Comparison of ENCODE assay signal across 8 mouse cellular contexts in genomic region chr1:195092220-195092720, GRCm38 (mm10). TPM values are rescaled to one million over a fixed set of nuclear protein-coding genes. Genes with fewer than 3 reads are reported as not detected.
DNase-seq lines count a peak whose midpoint lies in the region; ATAC-seq lines count a peak whose summit lies in the region.

Cd46 (minus strand) TSS chr1:195092249.

- no peaks in the 10 kb centered on the region for H3K9me3 ChIP-seq in hindbrain, embryonic 15.5 days
- H3K9me3 ChIP-seq in limb, embryonic 10.5 days (replicated peaks): no peaks in the 10 kb centered on the region
- H3K9me3 ChIP-seq in midbrain, embryonic 11.5 days (ENCODE audit: control insufficient read depth, low read length): no peaks in the 10 kb centered on the region

- H3K36me3 ChIP-seq in hindbrain, embryonic 15.5 days: no peaks in the 10 kb centered on the region
- peaks cover 10% of the 10 kb centered on the region for H3K36me3 ChIP-seq in limb, embryonic 10.5 days
- H3K36me3 ChIP-seq in midbrain, embryonic 11.5 days (ENCODE audit: control insufficient read depth, insufficient read depth, low read length): no peaks in the 10 kb centered on the region

- 2% methylated on average over 14 of the region's 14 CpGs for WGBS in hindbrain, embryonic 15.5 days
- WGBS in limb, embryonic 10.5 days: 3% methylated on average over 14 of the region's 14 CpGs
- 3% methylated on average over 14 of the region's 14 CpGs for WGBS in midbrain, embryonic 11.5 days

- no peaks in the 10 kb centered on the region for H3K27me3 ChIP-seq in hindbrain, embryonic 15.5 days
- H3K27me3 ChIP-seq in limb, embryonic 10.5 days (ENCODE audit: low read depth, poor library complexity, severe bottlenecking): no peaks in the 10 kb centered on the region
- no peaks in the 10 kb centered on the region for H3K27me3 ChIP-seq in midbrain, embryonic 11.5 days (ENCODE audit: control insufficient read depth, insufficient read depth, low read length)

- H3K4me2 ChIP-seq in hindbrain, embryonic 15.5 days: peak within 1 kb of the TSS; percentile 80
- H3K4me2 ChIP-seq in midbrain, embryonic 11.5 days: peak within 1 kb of the TSS; percentile 61

- ATAC-seq in hindbrain, embryonic 15.5 days (ENCODE audit: low FRiP score, low read depth): peak; percentile 92
- peak; percentile 96 for ATAC-seq in midbrain, embryonic 11.5 days (ENCODE audit: low FRiP score)

- peak; percentile 17 for DNase-seq in layer of hippocampus, adult 11-12 months (ENCODE audit: low spot score)
- DNase-seq in layer of hippocampus, adult 8-10 months (ENCODE audit: low spot score in 2 of 2): no peak
- DNase-seq in cerebellum, adult 9-11 months: peak; percentile 5
- DNase-seq in gastrocnemius, adult 18-20 months (ENCODE audit: low spot score): peak; percentile 44
- DNase-seq in limb, embryonic 10.5 days (ENCODE audit: low spot score): peak; percentile 79
- DNase-seq in midbrain, embryonic 11.5 days (ENCODE audit: low spot score, missing footprints): peak; percentile 92
- DNase-seq in spleen, postnatal 14 days (ENCODE audit: low spot score in 2 of 2): peak; percentile 51 to 60

- no peak within 1 kb of the TSS for H3K27ac ChIP-seq in hindbrain, embryonic 15.5 days (replicated peaks)
- H3K27ac ChIP-seq in limb, embryonic 10.5 days: peak within 1 kb of the TSS; percentile 72
- H3K27ac ChIP-seq in midbrain, embryonic 11.5 days (ENCODE audit: low read depth, low read length): no peak within 1 kb of the TSS

- H3K4me3 ChIP-seq in hindbrain, embryonic 15.5 days: peak within 1 kb of the TSS; percentile 32
- peak within 1 kb of the TSS; percentile 52 for H3K4me3 ChIP-seq in limb, embryonic 10.5 days
- H3K4me3 ChIP-seq in midbrain, embryonic 11.5 days (ENCODE audit: low read depth, low read length): peak within 1 kb of the TSS; percentile 28

- peaks cover 13% of the 10 kb centered on the region for H3K4me1 ChIP-seq in hindbrain, embryonic 15.5 days (replicated peaks)
- H3K4me1 ChIP-seq in limb, embryonic 10.5 days: peaks cover 14% of the 10 kb centered on the region
- peaks cover 7% of the 10 kb centered on the region for H3K4me1 ChIP-seq in midbrain, embryonic 11.5 days (ENCODE audit: control insufficient read depth, insufficient read depth, low read length)

- H3K9ac ChIP-seq in hindbrain, embryonic 15.5 days: peak within 1 kb of the TSS; percentile 37
- peak within 1 kb of the TSS; percentile 46 for H3K9ac ChIP-seq in midbrain, embryonic 11.5 days (ENCODE audit: low read length)

RNA-seq across cellular contexts. Expression of gene Cd46, which starts in this region (rescaled TPM):
- total RNA-seq in layer of hippocampus, adult 8-10 months (2022): 1 to 10 TPM; 4.0 to 5.3 (median 4.6) TPM
- 1 to 10 TPM; 1.1 to 1.4 TPM for total RNA-seq in gastrocnemius, adult 18-20 months (2021)
- polyA plus RNA-seq in hindbrain, embryonic 15.5 days (2015; fragmentation: Nextera tagmentation; extraction: Ambion mirVana): 1.4 and 2.0 TPM in 2 replicates
- polyA plus RNA-seq in limb, embryonic 10.5 days (2016; fragmentation: Nextera tagmentation; extraction: Ambion mirVana): 0.30 and 0.36 TPM in 2 replicates
- 0.91 and 1.00 TPM in 2 replicates for polyA plus RNA-seq in midbrain, embryonic 11.5 days (2014; fragmentation: Nextera tagmentation; extraction: Ambion mirVana)

Comparison
In these comparisons a context has a peak if more than half of its experiments do, and no peak if none do; other contexts are left out.
1. DNase-seq: peak in layer of hippocampus, adult 11-12 months (single experiment), cerebellum, adult 9-11 months (single experiment), gastrocnemius, adult 18-20 months (single experiment) and spleen, postnatal 14 days (2 of 2); none in layer of hippocampus, adult 8-10 months (0 of 2).
2. Peak in DNase-seq, H3K4me3 ChIP-seq and H3K27ac ChIP-seq in limb, embryonic 10.5 days; RNA of the gene not detected or under 1 TPM.
3. Peak in DNase-seq, ATAC-seq, H3K4me3 ChIP-seq, H3K9ac ChIP-seq and H3K4me2 ChIP-seq in midbrain, embryonic 11.5 days; RNA of the gene not detected or under 1 TPM.
4. Peak in every context shown above with its lines, with median percentiles within 50 percentile points of each other: H3K4me3 ChIP-seq.